Mouse (Mus musculus): ENCODE measurements at regions not wholly inside any gene's neighbourhood (a gene's known extent, or its start where the extent isn't known, plus 50 kb on each side); places are given as distances from the start of the nearest gene placed in this dataset.

DNA sequence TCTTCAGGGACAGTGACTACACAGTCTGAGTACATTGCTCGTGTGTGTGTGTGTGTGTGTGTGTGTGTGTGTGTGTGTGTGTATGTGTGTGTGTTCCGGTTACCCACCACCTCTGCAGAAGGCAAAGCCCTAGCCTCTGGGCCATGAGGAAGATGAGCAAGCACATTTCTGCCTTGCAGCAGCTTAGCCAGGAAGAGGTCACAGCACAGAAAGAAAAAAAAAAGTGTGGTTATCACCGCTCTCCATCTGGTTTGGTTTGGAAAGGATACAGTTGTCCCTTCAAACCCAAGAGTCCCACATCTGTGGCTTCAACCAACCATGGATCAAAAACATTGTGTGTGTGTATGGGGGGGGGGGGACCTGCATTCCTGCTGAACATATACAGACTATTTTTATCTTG, 102.5 kb upstream of the Rreb1 start:
- no peaks in the 10 kb centered on the region for H3K9me3 ChIP-seq (ENCODE audit: control insufficient read depth, low read length)
- H3K4me1 ChIP-seq (ENCODE audit: control insufficient read depth, insufficient read depth, low read length), result no peaks in the 10 kb centered on the region
- no peaks in the 10 kb centered on the region for H3K36me3 ChIP-seq (ENCODE audit: control insufficient read depth, insufficient read depth, low read length)
- WGBS, result 81% methylated on average over 3 of the region's 3 CpGs
- H3K27me3 ChIP-seq (ENCODE audit: control insufficient read depth, insufficient read depth, low read length), result no peaks in the 10 kb centered on the region
- H3K27ac ChIP-seq (ENCODE audit: low read depth, low read length), result no peak overlapping the region
- H3K9ac ChIP-seq (ENCODE audit: low read depth, low read length), result no peak overlapping the region
- ATAC-seq (ENCODE audit: low FRiP score, low TSS enrichment), result no peak
- H3K4me2 ChIP-seq (replicated peaks; ENCODE audit: low read depth, low read length), result no peak overlapping the region
- no peak overlapping the region for H3K4me3 ChIP-seq (ENCODE audit: low read length)

- Histone ChIP-seq H3K27me3 (ENCODE audit: control insufficient read depth, insufficient read depth, low read length) (no peaks in the 10 kb centered on the region), H3K9me3 (ENCODE audit: control insufficient read depth, low read length) (no peaks in the 10 kb centered on the region), H3K36me3 (ENCODE audit: control insufficient read depth, insufficient read depth, low read length) (no peaks in the 10 kb centered on the region), H3K4me3 (ENCODE audit: low read length) (no peak overlapping the region), H3K9ac (ENCODE audit: low read depth, low read length) (no peak overlapping the region), H3K27ac (ENCODE audit: low read depth, low read length) (no peak overlapping the region), H3K4me2 (replicated peaks; ENCODE audit: low read depth, low read length) (no peak overlapping the region), H3K4me1 (ENCODE audit: control insufficient read depth, insufficient read depth, low read length) (no peaks in the 10 kb centered on the region)
- ATAC-seq (ENCODE audit: low FRiP score, low TSS enrichment), result no peak
- WGBS, result 76% methylated on average over 6 of the region's 6 CpGs
Measured at GRCm38 (mm10) chr13:37676912-37677311, 101.3 kb upstream of the Rreb1 start.

DNA sequence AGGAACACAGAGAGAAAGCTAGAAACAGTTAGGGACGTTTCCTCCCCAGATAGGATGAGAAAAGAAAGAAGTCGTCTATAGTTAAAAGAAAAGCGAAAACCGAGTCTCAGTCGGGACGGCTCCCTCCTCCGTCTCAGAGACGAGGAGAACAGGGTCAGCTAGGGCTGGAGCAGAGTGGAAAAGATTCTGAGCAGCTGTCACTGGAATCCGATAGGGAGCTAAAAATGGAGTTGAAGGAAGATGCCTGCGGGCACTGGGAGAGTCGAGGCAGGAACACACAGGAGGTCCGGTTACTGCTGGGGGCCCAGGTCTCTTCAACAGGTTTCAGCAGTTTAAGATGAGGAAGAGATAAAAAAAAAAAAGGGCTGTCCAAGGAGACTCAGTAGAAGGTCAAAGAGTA, 99.9 kb upstream of the Rreb1 start:
- 46% methylated on average over 12 of the region's 12 CpGs for WGBS
- no peak overlapping the region for H3K27ac ChIP-seq (ENCODE audit: low read depth, low read length)
- H3K4me1 ChIP-seq (ENCODE audit: control insufficient read depth, insufficient read depth, low read length), result no peaks in the 10 kb centered on the region
- ATAC-seq (ENCODE audit: low FRiP score, low TSS enrichment), result no peak
- H3K4me2 ChIP-seq (replicated peaks; ENCODE audit: low read depth, low read length), result no peak overlapping the region
- H3K9ac ChIP-seq (ENCODE audit: low read depth, low read length), result no peak overlapping the region
- H3K4me3 ChIP-seq (ENCODE audit: low read length), result no peak overlapping the region
- no peaks in the 10 kb centered on the region for H3K9me3 ChIP-seq (ENCODE audit: control insufficient read depth, low read length)
- no peaks in the 10 kb centered on the region for H3K36me3 ChIP-seq (ENCODE audit: control insufficient read depth, insufficient read depth, low read length)
- H3K27me3 ChIP-seq (ENCODE audit: control insufficient read depth, insufficient read depth, low read length), result no peaks in the 10 kb centered on the region

DNA sequence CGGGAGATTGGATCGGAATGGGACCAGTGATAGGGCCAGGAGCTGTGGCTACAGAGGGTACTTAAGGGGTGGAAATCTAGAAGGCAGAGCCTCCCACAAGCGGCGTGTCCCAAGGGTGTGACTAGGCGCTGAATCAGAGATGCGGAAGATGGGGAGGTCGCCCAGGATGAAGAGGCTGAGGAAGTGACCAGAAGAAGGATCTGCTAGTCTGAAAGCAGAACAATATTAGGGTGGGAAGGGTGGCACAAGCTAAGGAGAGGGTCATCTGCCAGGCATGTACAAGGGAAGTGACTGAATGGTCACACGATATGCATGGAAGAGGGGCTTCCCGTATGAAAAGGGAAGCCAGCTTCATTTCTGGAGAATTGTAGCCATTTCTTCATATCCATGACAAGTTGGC, 99.4 kb upstream of the Rreb1 start:
- H3K4me2 ChIP-seq (replicated peaks; ENCODE audit: low read depth, low read length), result no peak overlapping the region
- no peak for ATAC-seq (ENCODE audit: low FRiP score, low TSS enrichment)

DNA sequence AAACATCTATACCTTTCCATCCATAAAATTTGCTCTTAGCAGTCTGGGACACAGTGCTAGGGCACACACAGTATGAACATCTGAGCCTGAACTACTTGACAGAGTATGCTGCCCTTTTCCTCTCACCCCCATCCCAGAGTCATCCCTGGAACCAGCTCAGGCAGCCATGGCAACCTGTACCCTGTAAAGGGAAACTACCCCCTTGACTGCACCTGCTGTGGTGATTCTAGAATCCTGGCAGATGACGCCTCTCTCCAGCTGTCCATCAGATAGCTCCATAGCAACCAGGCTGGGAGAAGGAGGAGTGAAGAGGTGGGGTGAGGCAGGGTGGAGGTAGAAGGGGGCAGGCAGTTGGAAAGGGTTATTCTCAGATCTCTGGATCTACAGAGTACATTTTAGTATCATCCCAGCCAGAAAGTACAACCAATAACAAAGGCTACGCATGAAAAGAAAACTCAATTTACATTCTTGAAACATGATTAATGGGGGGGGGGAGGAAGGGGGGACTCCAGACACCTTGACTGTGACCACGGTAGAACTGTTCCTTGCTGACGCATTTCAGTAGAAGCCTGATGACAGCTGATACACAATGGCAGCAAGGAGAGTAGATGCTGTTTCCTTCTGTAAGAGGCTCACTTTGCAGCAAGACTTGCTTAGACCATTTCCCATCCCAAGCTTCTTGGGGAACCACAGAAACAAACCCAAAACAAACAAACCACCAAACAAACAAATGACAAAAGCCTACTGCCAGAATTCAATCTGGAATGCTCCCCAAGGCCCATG, 97.2 kb upstream of the Rreb1 start:
- peak; percentile 24; the same call in 1 of the 2 replicates for ATAC-seq (ENCODE audit: low FRiP score, low TSS enrichment)
- 27% methylated on average over 4 of the region's 4 CpGs for WGBS
- no peak overlapping the region for H3K4me2 ChIP-seq (replicated peaks; ENCODE audit: low read depth, low read length)

More for the DNA sequence above, 99.4 kb upstream of the Rreb1 start:
- no peak overlapping the region for H3K9ac ChIP-seq (ENCODE audit: low read depth, low read length)
- WGBS, result 93% methylated on average over 9 of the region's 9 CpGs
- H3K4me1 ChIP-seq (ENCODE audit: control insufficient read depth, insufficient read depth, low read length), result no peaks in the 10 kb centered on the region
- no peaks in the 10 kb centered on the region for H3K36me3 ChIP-seq (ENCODE audit: control insufficient read depth, insufficient read depth, low read length)
- H3K27me3 ChIP-seq (ENCODE audit: control insufficient read depth, insufficient read depth, low read length), result no peaks in the 10 kb centered on the region
- no peak overlapping the region for H3K27ac ChIP-seq (ENCODE audit: low read depth, low read length)
- H3K9me3 ChIP-seq (ENCODE audit: control insufficient read depth, low read length), result no peaks in the 10 kb centered on the region
- H3K4me3 ChIP-seq (ENCODE audit: low read length), result no peak overlapping the region

DNA sequence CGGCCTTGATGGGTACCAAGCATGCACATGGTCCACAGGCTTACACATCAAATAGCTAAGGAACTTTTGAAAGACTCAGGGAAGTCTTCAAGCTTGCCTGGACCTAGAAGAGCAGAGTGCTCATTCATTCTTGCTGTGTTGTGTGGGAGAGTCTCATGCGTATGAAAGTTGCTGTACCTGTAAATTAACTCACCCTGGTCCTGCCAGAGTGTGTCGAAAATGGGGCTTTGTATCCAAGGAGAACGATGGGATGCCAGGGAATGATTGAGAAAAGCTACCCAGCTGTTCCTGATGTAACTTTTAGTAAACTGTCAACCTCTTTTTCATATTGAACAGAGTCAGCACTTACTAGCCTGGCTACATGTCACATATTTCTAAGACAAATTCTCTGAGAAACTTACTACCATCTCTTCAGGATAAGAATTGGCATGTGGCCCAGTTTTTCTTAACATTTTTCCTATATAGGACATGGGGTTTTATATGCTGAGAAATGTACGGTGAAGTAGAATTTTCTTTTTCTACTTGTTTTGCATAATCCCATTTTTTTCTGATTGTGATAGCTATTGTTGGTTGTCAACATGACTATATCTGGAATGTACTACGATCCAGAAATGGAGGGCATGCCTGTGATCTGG, 95.0 kb upstream of the Rreb1 start:
- no peak overlapping the region for H3K4me2 ChIP-seq (replicated peaks; ENCODE audit: low read depth, low read length)
- no peaks in the 10 kb centered on the region for H3K4me1 ChIP-seq (ENCODE audit: control insufficient read depth, insufficient read depth, low read length)
- H3K27me3 ChIP-seq (ENCODE audit: control insufficient read depth, insufficient read depth, low read length), result no peaks in the 10 kb centered on the region
- H3K4me3 ChIP-seq (ENCODE audit: low read length), result no peak overlapping the region
- no peaks in the 10 kb centered on the region for H3K36me3 ChIP-seq (ENCODE audit: control insufficient read depth, insufficient read depth, low read length)
- no peak overlapping the region for H3K27ac ChIP-seq (ENCODE audit: low read depth, low read length)
- ATAC-seq (ENCODE audit: low FRiP score, low TSS enrichment), result no peak
- H3K9me3 ChIP-seq (ENCODE audit: control insufficient read depth, low read length), result no peaks in the 10 kb centered on the region
- WGBS, result 79% methylated on average over 6 of the region's 6 CpGs
- no peak overlapping the region for H3K9ac ChIP-seq (ENCODE audit: low read depth, low read length)

More for the DNA sequence above, 97.2 kb upstream of the Rreb1 start:
- H3K27me3 ChIP-seq (ENCODE audit: control insufficient read depth, insufficient read depth, low read length), result no peaks in the 10 kb centered on the region
- H3K9me3 ChIP-seq (ENCODE audit: control insufficient read depth, low read length), result no peaks in the 10 kb centered on the region
- no peaks in the 10 kb centered on the region for H3K36me3 ChIP-seq (ENCODE audit: control insufficient read depth, insufficient read depth, low read length)
- no peak overlapping the region for H3K27ac ChIP-seq (ENCODE audit: low read depth, low read length)
- H3K9ac ChIP-seq (ENCODE audit: low read depth, low read length), result no peak overlapping the region
- H3K4me1 ChIP-seq (ENCODE audit: control insufficient read depth, insufficient read depth, low read length), result no peaks in the 10 kb centered on the region
- H3K4me3 ChIP-seq (ENCODE audit: low read length), result no peak overlapping the region

DNA sequence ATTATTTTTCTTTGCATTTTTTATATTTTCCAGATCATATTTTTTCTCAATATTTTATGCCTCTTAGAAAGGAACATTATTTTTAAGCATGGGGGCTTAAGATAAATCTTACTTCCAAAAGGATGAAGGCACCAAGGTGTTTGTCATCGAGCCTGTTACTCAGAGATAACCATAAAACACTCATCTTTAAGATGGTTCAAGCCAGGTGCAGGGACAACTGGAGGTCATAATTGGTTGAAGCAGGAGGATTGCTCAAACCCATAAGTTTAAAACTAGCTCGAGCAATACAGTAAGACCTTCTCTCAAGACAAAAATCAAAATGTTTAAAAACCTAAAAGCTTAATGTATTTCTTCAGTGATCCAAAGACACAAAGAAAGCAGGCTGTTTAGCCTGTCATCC, 92.6 kb upstream of the Rreb1 start:
- H3K36me3 ChIP-seq (ENCODE audit: control insufficient read depth, insufficient read depth, low read length), result no peaks in the 10 kb centered on the region
- H3K4me1 ChIP-seq (ENCODE audit: control insufficient read depth, insufficient read depth, low read length), result no peaks in the 10 kb centered on the region
- no peak overlapping the region for H3K4me2 ChIP-seq (replicated peaks; ENCODE audit: low read depth, low read length)
- WGBS, result 82% methylated on average over 2 of the region's 2 CpGs
- no peaks in the 10 kb centered on the region for H3K27me3 ChIP-seq (ENCODE audit: control insufficient read depth, insufficient read depth, low read length)
- no peak overlapping the region for H3K9ac ChIP-seq (ENCODE audit: low read depth, low read length)
- H3K4me3 ChIP-seq (ENCODE audit: low read length), result no peak overlapping the region
- no peak for ATAC-seq (ENCODE audit: low FRiP score, low TSS enrichment)
- H3K9me3 ChIP-seq (ENCODE audit: control insufficient read depth, low read length), result no peaks in the 10 kb centered on the region
- H3K27ac ChIP-seq (ENCODE audit: low read depth, low read length), result no peak overlapping the region

DNA sequence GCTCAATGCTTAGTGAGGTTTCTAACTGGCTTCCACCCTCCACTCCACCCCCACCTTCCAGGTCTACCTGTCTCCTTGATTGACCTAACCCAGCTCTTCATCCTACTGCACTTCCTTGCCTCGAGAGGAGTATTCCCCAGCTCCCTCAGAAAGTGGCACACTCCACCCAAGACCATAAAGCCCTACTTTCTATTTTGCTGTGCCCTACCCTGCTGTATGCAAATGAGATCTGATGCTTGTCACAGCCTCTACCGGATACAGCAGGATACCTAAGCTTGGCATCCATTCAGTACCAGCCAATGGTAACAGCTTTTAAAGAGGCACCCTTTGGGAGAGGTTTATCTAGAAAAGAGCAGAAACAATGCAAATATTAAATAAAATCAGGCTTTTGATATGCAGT, 92.1 kb upstream of the Rreb1 start:
- Histone ChIP-seq H3K36me3 (ENCODE audit: control insufficient read depth, insufficient read depth, low read length) (no peaks in the 10 kb centered on the region), H3K27me3 (ENCODE audit: control insufficient read depth, insufficient read depth, low read length) (no peaks in the 10 kb centered on the region), H3K4me2 (replicated peaks; ENCODE audit: low read depth, low read length) (no peak overlapping the region), H3K4me3 (ENCODE audit: low read length) (no peak overlapping the region), H3K27ac (ENCODE audit: low read depth, low read length) (no peak overlapping the region), H3K9me3 (ENCODE audit: control insufficient read depth, low read length) (no peaks in the 10 kb centered on the region), H3K9ac (ENCODE audit: low read depth, low read length) (no peak overlapping the region), H3K4me1 (ENCODE audit: control insufficient read depth, insufficient read depth, low read length) (no peaks in the 10 kb centered on the region)
- WGBS, result 66% methylated on average over 2 of the region's 2 CpGs
- no peak for ATAC-seq (ENCODE audit: low FRiP score, low TSS enrichment)

- Histone ChIP-seq H3K27ac (ENCODE audit: low read depth, low read length) (no peak overlapping the region), H3K27me3 (ENCODE audit: control insufficient read depth, insufficient read depth, low read length) (no peaks in the 10 kb centered on the region), H3K4me2 (replicated peaks; ENCODE audit: low read depth, low read length) (no peak overlapping the region), H3K4me3 (ENCODE audit: low read length) (no peak overlapping the region), H3K4me1 (ENCODE audit: control insufficient read depth, insufficient read depth, low read length) (no peaks in the 10 kb centered on the region), H3K9ac (ENCODE audit: low read depth, low read length) (no peak overlapping the region), H3K9me3 (ENCODE audit: control insufficient read depth, low read length) (no peaks in the 10 kb centered on the region), H3K36me3 (ENCODE audit: control insufficient read depth, insufficient read depth, low read length) (no peaks in the 10 kb centered on the region)
- WGBS, result 85% methylated on average over 6 of the region's 6 CpGs
- ATAC-seq (ENCODE audit: low FRiP score, low TSS enrichment), result no peak
Measured at GRCm38 (mm10) chr13:37689127-37689777, 88.9 kb upstream of the Rreb1 start.

Measured in kidney, embryonic 14.5 days (tissue).